Mouse (Mus musculus): ENCODE data around the gene Gpcpd1. TPM values are rescaled to one million over a fixed set of nuclear protein-coding genes. Genes with fewer than 3 reads are reported as not detected.

The Gpcpd1 gene
- polyA plus RNA-seq, 1 experiment = 6.1 TPM

DNA sequence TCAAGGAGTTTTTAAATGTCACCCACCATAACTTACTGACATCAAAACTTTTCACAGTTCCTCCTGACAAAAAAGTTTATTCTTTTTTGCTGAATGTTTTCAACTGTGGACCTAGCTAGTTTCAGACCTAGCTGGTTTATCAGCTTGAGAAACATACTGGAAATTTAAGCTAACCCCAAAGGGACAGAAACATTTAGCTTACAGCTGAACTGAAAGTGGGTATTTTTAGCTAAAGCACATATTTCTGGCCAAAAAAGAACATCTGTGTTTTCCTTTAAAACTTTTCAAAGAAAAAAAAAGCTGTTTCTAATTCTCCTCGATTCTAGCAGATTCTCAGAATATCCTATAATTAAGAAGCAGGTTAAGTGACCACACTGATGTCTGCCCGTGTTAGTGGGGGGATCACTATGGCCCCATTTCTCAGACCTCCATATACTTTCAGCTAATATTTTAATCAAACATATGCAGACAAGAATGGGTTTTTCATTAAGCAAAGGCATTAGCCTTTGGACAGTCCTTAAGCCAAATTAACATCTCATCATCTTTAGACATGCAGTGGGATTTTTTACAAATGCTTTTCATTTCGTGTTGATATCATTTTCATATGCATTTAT lies 10.9 kb downstream of the Gpcpd1 start:
- 18% methylated on average over 3 of the region's 3 CpGs for WGBS
- TF ChIP-seq POLR2A (IDR thresholded peaks at IDR 0.05; ENCODE audit: low read depth, low read length) = no peak
- no peak for TF ChIP-seq CTCF (conservative IDR thresholded peaks at IDR 0.05; ENCODE audit: insufficient read depth, insufficient read length, low read depth, low read length)
- DNase-seq = no peak
- peaks cover under 1% of the 10 kb centered on the region; the same call in 1 of the 2 replicates for H3K36me3 ChIP-seq (ENCODE audit: control insufficient read depth, insufficient read depth, low read length)
- H3K27me3 ChIP-seq (replicated peaks; ENCODE audit: control insufficient read depth, insufficient read depth, low read length) = no peaks in the 10 kb centered on the region
- H3K4me1 ChIP-seq (ENCODE audit: control insufficient read depth, insufficient read depth, low read length) = peaks cover 7% of the 10 kb centered on the region; the same call in 1 of the 2 replicates
- no peak overlapping the region for H3K4me3 ChIP-seq (ENCODE audit: insufficient read depth, low read depth, low read length)
- no peak overlapping the region for H3K27ac ChIP-seq (ENCODE audit: insufficient read depth, low read depth, low read length)

DNA sequence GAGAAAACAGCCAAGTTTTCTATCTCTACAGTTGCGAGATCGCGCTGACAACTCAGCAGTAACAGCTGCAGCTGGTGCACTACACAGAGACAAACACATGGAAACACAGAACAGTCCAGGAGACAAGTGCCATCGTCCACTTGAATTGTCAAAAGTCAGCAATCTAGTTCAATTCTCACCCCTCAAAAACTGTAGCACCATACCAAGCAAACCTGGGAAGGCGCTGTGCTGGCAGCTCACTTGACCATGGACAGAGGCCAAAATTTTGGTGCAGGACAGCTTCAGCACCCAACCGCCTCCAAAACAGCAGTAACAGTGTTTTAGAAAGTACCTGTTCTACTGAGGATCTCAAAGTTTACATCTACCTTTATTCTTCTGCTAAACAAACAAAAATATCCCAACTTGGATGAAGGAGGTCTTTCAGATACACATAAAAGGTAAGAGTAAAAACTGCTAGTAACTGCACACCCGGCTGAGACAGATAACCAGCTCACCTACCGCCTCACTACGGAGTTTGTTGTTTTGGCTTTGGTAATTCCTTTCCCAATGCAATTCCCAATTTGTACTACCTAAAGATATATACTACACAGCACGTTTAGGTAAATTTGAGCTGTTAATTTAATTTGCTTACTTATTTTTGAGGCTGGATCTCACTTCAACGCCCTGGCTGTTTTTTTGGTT lies 11.6 kb downstream of the Gpcpd1 start:
- H3K4me3 ChIP-seq (ENCODE audit: insufficient read depth, low read depth, low read length) = no peak overlapping the region

DNA sequence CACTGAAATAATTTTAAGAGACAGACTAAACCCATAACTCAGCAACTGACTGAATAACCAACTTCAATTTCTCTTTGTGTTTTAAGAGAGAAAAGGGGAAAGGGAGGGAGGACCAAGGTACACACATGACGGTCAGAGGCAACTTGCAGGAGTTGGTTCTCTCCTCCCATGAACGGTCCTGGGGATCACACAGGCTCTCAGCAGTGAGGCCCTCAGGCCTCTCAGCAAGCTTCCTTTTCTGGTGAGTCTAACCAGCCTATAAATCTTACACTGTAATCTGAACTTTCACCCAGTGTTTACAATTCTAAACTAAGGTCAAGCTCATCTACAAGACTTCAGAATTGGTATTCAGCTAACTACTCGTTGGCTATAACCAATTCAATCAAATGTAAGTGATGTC lies 12.3 kb downstream of the Gpcpd1 start:
- 19% methylated on average over 3 of the region's 3 CpGs for WGBS
- H3K4me3 ChIP-seq (ENCODE audit: insufficient read depth, low read depth, low read length) = no peak overlapping the region
- H3K36me3 ChIP-seq (ENCODE audit: control insufficient read depth, insufficient read depth, low read length) = peaks cover 4% of the 10 kb centered on the region
- peak overlapping the region; percentile 82 for H3K27ac ChIP-seq (ENCODE audit: insufficient read depth, low read depth, low read length)
- peaks cover 7% of the 10 kb centered on the region; the same call in 1 of the 2 replicates for H3K4me1 ChIP-seq (ENCODE audit: control insufficient read depth, insufficient read depth, low read length)
- no peaks in the 10 kb centered on the region for H3K27me3 ChIP-seq (replicated peaks; ENCODE audit: control insufficient read depth, insufficient read depth, low read length)
- TF ChIP-seq CTCF (conservative IDR thresholded peaks at IDR 0.05; ENCODE audit: insufficient read depth, insufficient read length, low read depth, low read length) (no peak), POLR2A (IDR thresholded peaks at IDR 0.05; ENCODE audit: low read depth, low read length) (no peak)
- peak; percentile 36 for DNase-seq

More for the DNA sequence above, 11.6 kb downstream of the Gpcpd1 start:
- no peak for TF ChIP-seq POLR2A (IDR thresholded peaks at IDR 0.05; ENCODE audit: low read depth, low read length)
- peak; percentile 38; the same call in 1 of the 2 replicates for TF ChIP-seq CTCF (conservative IDR thresholded peaks at IDR 0.05; ENCODE audit: insufficient read depth, insufficient read length, low read depth, low read length)
- H3K27ac ChIP-seq (ENCODE audit: insufficient read depth, low read depth, low read length) = peak overlapping the region; percentile 15; the same call in 1 of the 2 replicates
- WGBS = 44% methylated on average over 11 of the region's 11 CpGs
- H3K4me1 ChIP-seq (ENCODE audit: control insufficient read depth, insufficient read depth, low read length) = peaks cover 7% of the 10 kb centered on the region; the same call in 1 of the 2 replicates
- peaks cover 4% of the 10 kb centered on the region for H3K36me3 ChIP-seq (ENCODE audit: control insufficient read depth, insufficient read depth, low read length)
- no peaks in the 10 kb centered on the region for H3K27me3 ChIP-seq (replicated peaks; ENCODE audit: control insufficient read depth, insufficient read depth, low read length)
- DNase-seq = peak; percentile 85

DNA sequence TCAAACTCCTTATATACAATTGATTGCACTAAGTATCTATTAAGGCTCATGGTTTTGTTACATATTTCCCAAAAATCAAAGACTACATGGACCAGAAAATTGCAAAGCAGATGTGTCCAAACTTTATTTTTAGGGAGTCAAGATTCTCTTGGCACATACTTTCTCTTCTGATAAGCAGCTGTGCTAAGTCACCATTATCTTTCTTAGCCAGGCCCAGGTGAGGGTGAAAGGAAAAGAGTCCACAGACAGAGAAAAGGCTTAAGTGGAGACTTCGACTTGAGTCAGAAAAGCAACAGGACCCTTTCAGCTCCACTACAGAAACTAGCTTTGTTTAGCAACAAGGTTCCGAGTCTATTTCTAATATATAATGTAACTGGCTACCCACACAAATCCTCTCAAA lies 14.2 kb downstream of the Gpcpd1 start:
- Histone ChIP-seq H3K36me3 (ENCODE audit: control insufficient read depth, insufficient read depth, low read length) (peaks cover 6% of the 10 kb centered on the region), H3K4me1 (ENCODE audit: control insufficient read depth, insufficient read depth, low read length) (peaks cover 7% of the 10 kb centered on the region; the same call in 1 of the 2 replicates), H3K27ac (ENCODE audit: insufficient read depth, low read depth, low read length) (no peak overlapping the region), H3K27me3 (replicated peaks; ENCODE audit: control insufficient read depth, insufficient read depth, low read length) (no peaks in the 10 kb centered on the region), H3K4me3 (ENCODE audit: insufficient read depth, low read depth, low read length) (no peak overlapping the region)
- WGBS = 92% methylated on average over 2 of the region's 2 CpGs
- TF ChIP-seq POLR2A (IDR thresholded peaks at IDR 0.05; ENCODE audit: low read depth, low read length) = no peak
- no peak for TF ChIP-seq CTCF (conservative IDR thresholded peaks at IDR 0.05; ENCODE audit: insufficient read depth, insufficient read length, low read depth, low read length)
- no peak for DNase-seq

DNA sequence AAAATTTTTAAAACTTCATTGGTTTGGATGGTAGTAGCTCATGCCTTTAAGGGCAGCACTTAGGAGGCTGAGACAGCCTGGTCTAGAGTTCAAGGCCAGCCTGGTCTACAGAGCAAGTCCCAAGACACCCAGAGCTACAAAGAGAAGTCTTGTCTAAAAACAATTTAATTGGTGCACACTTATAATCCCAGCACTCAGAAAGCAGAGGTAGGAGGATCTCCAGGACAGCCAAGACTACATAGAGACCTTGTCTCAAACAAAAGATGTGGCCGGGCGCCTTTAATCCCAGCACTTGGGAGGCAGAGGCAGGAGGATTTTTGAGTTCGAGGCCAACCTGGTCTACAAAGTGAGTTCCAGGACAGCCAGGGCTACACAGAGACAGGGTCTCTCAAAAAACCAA lies 14.9 kb downstream of the Gpcpd1 start:
- TF ChIP-seq POLR2A (IDR thresholded peaks at IDR 0.05; ENCODE audit: low read depth, low read length) (no peak), CTCF (conservative IDR thresholded peaks at IDR 0.05; ENCODE audit: insufficient read depth, insufficient read length, low read depth, low read length) (no peak)
- Histone ChIP-seq H3K27me3 (replicated peaks; ENCODE audit: control insufficient read depth, insufficient read depth, low read length) (no peaks in the 10 kb centered on the region), H3K4me1 (ENCODE audit: control insufficient read depth, insufficient read depth, low read length) (peaks cover 7% of the 10 kb centered on the region; the same call in 1 of the 2 replicates), H3K27ac (ENCODE audit: insufficient read depth, low read depth, low read length) (no peak overlapping the region), H3K4me3 (ENCODE audit: insufficient read depth, low read depth, low read length) (no peak overlapping the region), H3K36me3 (ENCODE audit: control insufficient read depth, insufficient read depth, low read length) (peaks cover 6% of the 10 kb centered on the region)
- no peak for DNase-seq
- WGBS = 98% methylated on average over 3 of the region's 3 CpGs

DNA sequence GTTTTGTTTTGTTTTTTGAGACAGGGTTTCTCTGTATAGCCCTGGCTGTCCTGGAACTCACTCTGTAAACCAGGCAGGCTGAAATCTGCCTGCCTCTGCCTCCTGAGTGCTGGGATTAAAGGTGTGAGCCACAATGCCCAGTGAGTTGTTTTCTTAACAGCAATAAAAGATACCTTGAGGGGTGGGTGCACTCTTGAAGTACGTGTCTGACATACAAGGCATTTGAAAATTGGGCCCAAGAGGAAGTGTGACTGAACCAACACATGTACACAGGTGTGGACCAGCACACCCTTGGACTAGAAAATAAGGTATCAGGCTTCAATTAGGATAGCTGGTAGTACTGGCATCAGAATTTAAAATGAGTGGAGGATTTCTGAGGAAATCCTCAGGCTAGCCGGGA lies 16.2 kb downstream of the Gpcpd1 start:
- peaks cover 4% of the 10 kb centered on the region; the same call in 1 of the 2 replicates for H3K4me1 ChIP-seq (ENCODE audit: control insufficient read depth, insufficient read depth, low read length)
- DNase-seq = no peak
- H3K36me3 ChIP-seq (ENCODE audit: control insufficient read depth, insufficient read depth, low read length) = peaks cover 9% of the 10 kb centered on the region
- TF ChIP-seq POLR2A (IDR thresholded peaks at IDR 0.05; ENCODE audit: low read depth, low read length) = no peak
- no peak for TF ChIP-seq CTCF (conservative IDR thresholded peaks at IDR 0.05; ENCODE audit: insufficient read depth, insufficient read length, low read depth, low read length)
- 95% methylated on average over 2 of the region's 2 CpGs for WGBS
- no peak overlapping the region for H3K4me3 ChIP-seq (ENCODE audit: insufficient read depth, low read depth, low read length)
- no peak overlapping the region for H3K27ac ChIP-seq (ENCODE audit: insufficient read depth, low read depth, low read length)
- no peaks in the 10 kb centered on the region for H3K27me3 ChIP-seq (replicated peaks; ENCODE audit: control insufficient read depth, insufficient read depth, low read length)

DNA sequence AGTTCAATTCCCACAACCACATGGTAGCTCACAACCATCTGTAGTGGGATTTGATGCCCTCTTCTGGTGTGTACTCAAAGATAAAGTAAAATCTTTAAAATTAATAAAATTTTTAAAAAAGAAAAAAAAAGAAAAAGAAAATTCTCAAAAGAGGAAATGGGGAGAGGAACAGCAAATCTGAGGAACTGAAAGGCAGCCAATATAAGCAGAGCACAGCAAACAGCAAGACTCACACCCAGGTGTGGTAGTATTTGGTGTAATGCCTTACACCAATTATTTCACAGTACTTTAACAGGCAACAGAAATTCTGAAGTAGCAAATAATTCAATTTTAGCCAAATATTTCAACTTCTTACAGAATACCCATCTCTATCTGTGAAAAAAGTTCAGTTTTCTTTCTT lies 16.7 kb downstream of the Gpcpd1 start:
- TF ChIP-seq POLR2A (IDR thresholded peaks at IDR 0.05; ENCODE audit: low read depth, low read length) (no peak), CTCF (conservative IDR thresholded peaks at IDR 0.05; ENCODE audit: insufficient read depth, insufficient read length, low read depth, low read length) (no peak)
- Histone ChIP-seq H3K27me3 (replicated peaks; ENCODE audit: control insufficient read depth, insufficient read depth, low read length) (no peaks in the 10 kb centered on the region), H3K27ac (ENCODE audit: insufficient read depth, low read depth, low read length) (no peak overlapping the region), H3K36me3 (ENCODE audit: control insufficient read depth, insufficient read depth, low read length) (peaks cover 9% of the 10 kb centered on the region), H3K4me1 (ENCODE audit: control insufficient read depth, insufficient read depth, low read length) (peaks cover 4% of the 10 kb centered on the region; the same call in 1 of the 2 replicates), H3K4me3 (ENCODE audit: insufficient read depth, low read depth, low read length) (no peak overlapping the region)
- DNase-seq = no peak
